Mouse (Mus musculus) megakaryocyte, embryonic 14.5 days (primary cell): ENCODE measurements at regions not wholly inside any gene's neighbourhood (a gene's known extent, or its start where the extent isn't known, plus 50 kb on each side); places are given as distances from the start of the nearest gene placed in this dataset.

Source experiments
- FLI1 ChIP-seq: IDR thresholded peaks from 2 replicates; pipeline ENCODE4 v1.6.1; 2012; ENCODE audit warnings: low read length, inconsistent platforms, mixed read lengths
- GATA1 ChIP-seq: IDR thresholded peaks from 3 replicates; pipeline ENCODE4 v1.6.1; 2012; ENCODE audit warnings: mixed read lengths, low read length, inconsistent platforms, borderline replicate concordance

DNA sequence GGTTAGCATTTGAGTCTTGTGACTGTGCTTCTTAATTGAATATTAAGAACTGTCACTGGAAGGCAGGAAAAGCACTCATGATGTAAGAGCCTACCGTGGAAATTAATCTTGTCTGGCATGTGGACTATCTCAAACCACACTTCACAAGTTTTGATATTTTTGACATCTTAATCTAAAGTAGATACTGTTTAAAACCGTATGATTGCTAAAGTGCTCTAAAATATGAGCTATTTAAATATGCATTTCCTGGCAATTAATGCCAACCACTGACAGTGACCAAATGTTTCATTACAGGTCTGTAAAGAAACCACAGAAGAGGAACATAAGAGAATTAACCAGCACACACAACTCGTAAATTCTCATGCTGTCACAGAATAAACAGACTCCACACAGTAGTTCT, 576.0 kb downstream of the Efna5 start:
- no peak for TF ChIP-seq GATA1
- no peak for TF ChIP-seq FLI1
